Mouse (Mus musculus): ENCODE measurements around the gene Ctnna3.
"Not testable (repeated sequence)": the region's sequence is repeated elsewhere in the genome, so short reads cannot be mapped to it uniquely, and the experiment has no call there.

Gene Ctnna3

GRCm38 (mm10) chr10:64086183-64086566 lies 656.3 kb downstream of the Ctnna3 start:
- peak; percentile 16 to 49 for DNase-seq

DNA sequence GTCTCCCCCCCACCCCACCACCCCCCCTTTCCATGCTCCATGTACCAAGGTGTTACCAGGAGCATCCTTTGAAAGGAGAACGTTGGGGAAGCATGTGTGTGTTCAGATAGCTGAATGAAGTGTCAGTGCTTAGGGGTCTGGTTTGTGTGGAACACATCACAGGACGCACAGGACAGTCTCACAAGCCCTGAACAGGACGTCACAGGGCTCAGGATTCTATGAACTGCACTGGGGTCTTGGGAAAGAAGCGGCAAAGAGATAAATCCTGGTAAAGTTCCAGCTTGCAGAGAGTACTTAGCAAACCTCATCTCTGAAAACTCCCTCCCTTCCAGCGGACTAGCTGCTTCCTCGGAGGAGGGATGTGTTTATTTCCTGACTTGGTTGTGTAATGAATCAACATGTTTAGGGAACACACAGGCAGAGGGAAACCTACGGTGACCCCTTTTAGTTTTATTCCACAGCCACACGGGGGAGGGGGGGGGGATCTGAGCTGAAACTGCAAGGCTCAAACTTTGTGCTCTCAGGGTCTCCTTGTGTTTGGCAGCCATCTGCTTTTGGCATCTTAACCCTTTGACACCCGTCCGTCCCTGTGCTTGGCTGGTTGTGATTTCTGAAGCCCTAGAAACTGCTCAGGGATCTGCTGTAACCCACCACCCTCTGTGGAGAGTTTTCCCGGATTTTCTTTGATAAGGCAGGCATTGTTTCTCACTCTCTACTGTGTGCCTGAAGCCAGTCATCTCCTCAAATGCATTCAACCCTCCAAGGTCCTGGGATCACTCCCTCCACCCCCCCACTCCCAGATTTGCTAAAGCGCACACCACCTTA lies 656.9 kb downstream of the Ctnna3 start:
- peak; percentile 22 to 58 for DNase-seq

DNA sequence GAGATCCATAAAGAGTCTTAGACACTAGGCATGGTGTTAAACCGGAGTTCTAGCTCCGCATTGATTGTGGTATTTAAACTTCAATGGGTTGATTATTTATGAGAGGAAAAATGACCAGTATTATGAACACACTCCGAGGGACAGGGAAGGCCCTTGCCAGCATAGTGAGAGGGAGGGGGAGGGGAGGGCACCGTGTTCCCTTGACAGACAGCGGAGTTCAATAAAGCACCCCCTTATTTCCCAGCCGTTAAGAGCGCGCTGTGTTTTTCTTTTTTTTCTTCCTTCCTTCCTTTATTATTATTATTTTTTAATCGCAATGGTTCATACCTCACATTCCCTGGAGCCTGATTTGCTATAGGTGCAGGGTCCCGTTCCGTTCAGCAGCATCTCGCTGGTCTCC lies 657.6 kb downstream of the Ctnna3 start:
- DNase-seq, result peak; percentile 48 to 53

DNA sequence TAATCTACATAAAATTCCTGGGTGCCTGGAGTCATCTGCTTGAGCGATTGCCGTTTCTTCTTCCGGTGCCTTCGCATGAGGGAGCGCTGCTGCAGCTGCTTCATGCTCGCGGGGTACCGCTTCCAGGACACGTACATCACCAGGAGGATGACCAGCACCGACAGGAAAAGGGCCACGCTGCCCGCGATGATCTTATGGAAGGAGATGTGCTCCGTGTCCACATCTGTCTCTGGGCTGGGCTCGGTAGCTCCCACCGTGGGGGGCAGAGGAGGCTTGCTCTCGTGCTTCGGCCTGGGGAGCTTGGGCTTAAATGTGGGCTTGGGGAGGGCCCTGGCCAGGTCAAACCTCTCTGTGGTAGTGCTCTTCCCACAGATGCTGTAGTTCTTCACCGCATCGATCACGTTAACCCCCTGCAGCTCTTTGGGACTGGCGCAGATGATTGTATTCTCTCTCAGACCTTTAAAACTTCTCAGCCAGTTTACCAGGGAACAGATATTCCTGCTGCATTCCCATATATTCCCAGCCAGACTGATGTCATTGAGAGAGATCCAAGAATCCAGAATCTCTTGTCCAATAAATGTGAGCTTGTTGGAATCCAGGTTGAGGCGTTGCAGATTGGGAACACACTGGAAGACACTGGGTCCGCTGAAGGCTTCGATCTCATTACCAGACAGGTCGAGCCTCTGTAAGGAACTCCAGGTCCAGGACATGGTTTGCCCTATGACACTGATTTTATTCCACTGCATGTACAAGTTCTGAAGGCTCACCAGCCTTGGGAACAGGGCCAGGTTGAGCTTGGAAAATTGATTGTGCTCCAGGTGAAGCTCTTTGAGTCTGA lies 658.3 kb downstream of the Ctnna3 start:
- peak; percentile 56 to 72 for DNase-seq

DNA sequence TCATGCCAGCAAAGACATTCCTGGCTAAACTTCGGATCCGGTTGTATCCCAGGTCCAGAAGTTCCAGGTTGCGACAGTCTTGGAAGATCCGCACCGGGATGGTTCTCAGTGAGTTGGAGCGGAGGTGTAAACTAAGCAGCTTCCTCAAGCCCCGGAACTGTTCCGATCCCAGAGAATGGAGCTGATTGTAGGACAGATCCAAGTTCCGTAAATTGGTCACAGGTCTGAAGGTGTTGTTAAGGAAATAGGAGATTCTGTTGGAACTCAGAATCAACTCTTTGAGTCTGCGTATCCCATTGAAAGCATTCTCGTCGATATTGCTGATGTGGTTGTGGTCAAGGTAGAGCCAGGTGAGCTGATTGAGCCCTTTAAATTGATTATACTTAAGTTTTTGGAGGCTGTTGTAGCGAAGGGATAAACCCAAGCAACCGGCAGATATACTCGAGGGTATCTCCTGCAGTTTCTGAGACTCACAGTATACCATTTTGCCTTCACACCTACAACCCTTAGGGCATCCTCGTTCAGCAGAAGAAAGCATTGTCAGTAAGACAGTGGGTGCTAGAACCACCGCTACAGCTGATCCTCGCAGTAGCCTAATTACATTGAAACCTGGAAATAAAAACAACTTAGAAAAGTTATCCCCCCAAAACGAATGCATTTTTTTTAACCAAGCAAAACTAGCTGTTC lies 659.0 kb downstream of the Ctnna3 start:
- peak in 1 of 2 experiments; percentile 5 for DNase-seq

DNA sequence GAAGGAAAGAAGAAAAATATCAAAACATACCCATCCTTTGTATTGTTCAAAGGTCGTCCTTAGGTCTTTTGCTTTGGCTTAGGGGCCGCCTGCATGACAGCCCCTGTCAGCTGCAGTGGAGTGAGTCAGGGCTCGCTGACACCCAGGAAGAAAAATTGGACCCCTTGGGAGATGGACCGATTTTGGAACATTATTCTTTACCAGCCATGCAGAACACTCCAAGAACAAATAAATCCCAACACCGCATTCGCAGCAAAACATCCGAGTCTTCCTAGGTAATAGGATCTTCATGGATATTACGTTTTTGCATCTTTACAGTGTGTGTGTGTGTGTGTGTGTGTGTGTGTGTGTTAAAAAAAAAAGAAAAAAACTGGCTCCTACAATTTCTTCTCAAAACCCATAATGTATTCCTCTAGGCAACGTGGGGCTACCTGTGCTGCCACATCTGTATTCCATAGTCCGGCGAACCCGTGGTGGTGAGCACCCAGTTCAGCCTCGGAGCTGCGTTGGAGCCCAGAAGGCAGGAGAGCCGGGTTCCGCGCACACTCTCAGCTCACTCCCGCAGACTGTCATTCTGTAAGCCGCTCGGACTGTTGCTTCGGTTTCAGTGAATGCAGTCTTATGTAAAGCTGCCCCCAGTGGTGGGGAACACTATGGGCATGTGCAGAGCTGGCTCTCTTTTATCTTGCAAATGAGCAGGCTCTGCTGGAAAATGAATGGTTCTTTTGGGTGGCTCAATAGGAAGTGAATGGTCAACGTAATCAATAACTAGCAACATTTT lies 660.0 kb downstream of the Ctnna3 start, which contains the start of gene Lrrtm3:
Gene Lrrtm3 (minus strand): TSS at position 598 of the 781 bp plus-strand sequence.
- peak; percentile 88 to 93 for DNase-seq

DNA sequence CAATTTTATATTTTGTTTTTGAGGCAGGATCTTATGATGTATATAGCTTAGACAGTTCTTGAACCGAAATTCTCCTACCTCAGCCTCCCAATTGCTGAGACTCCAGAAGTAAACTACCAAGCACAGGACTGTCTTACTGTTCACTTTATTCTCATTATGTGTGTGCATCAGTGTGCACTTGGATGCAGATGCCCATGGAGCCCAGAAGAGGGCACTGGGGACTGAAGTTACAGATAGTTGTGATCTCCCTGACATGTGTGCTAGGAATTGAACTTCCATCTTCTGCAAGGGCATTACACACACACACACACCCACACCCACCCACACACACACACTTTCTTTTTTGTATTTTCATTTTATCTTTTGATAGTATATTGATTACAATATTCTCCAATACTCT lies 666.6 kb downstream of the Ctnna3 start:
- no peak for DNase-seq

DNA sequence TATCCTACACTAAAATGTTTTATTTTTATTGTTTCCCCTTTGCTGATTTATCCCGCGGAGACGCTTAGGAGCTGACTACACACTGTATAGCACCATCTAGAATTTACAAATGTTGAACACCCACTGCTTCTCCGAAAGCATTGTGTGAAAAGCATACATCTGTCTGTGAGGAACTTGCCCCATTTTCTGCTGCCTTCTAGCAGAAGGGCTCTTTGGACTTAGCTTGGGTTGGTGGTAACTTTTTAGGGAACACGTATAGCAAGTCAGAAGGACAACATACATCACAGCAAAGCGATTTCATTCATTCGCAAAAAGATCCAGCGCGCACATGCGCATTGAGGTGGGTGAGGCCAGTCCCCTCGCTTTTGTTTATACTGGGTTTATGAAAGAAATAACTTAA lies 685.3 kb downstream of the Ctnna3 start:
- no peak for DNase-seq

DNA sequence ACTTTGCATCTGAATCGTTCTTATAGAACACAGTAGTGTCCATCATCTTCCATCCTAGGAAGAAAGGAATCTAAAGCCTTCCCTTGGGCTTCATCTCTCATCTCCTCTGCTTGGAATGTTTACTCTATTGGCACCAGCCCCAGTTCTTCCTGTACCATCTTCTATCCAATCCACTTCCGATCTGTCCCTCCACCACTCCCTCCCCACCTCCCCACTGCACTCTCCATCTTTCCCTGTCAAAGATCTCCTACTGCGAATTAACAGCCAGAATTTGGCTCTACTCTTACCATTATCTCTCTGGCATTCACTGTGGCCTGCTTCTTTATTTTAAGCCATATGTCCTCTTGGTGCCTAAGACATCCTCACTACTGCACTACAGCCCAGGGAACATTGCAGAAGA lies 688.9 kb downstream of the Ctnna3 start:
- DNase-seq, result peak; percentile 44 to 64

GRCm38 (mm10) chr10:64130397-64131150 lies 700.7 kb downstream of the Ctnna3 start:
- peak; percentile 80 to 83 for DNase-seq

DNA sequence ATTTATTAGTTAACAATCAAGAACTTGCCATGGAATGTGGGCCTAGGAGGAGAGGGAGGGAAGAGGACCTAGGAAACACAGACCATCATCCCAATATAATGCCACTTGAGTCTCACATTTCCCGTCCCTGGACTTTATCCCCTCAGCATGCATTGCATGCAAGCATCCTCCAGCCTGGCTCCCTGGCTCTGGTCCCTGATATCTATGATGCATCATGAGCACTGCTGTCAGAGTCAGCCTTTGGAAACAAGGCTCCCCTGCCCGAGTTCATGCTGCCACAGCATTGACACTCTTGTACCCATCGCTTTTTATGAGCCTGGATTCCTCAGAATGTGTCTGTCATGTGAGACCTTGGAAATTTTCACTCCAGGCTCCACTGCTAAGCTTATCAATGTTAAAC lies 703.6 kb downstream of the Ctnna3 start:
- peak in 1 of 2 experiments; percentile 19 for DNase-seq

DNA sequence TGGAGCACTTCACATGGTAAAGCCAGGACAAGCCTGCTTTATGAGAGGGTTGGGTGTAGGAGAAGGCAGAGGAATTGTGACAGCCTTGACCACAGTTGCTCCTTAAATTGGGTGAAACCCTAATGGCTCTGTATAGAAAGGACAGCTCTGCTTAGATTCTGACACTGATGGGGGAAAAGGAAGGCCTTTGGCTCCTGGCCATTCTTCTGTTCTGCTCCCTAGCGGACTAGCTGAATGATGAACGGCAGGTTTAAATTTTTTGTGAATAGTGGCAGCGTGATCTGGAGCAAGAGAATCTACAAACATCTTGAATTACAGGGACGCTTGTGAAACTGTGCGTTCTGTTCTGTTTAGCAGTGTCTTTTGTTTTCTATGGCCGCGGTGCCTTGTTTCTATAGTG lies 705.6 kb downstream of the Ctnna3 start:
- DNase-seq, result no peak

GRCm38 (mm10) chr10:64146511-64146910 lies 716.6 kb downstream of the Ctnna3 start:
- DNase-seq, result no peak

DNA sequence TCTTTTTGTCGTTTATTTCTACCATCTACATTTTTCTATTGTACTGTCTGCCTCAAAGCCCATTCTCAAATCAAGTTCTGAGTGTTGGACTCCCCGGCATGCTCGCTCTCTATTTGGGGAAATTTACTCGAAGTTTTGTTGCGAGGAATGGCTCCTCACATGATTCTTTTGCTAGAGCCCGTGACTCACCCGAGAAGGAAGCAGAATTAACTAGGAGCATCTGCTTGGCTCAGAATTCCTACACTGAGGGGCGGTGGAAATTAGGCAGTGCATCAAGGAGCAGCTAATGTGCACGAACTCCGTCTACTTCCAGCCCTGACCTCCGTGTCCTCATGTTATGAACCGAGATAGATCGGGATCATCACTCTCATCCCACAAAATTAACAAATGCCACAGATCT lies 751.8 kb downstream of the Ctnna3 start:
- DNase-seq, result no peak

GRCm38 (mm10) chr10:64182731-64183130 lies 752.8 kb downstream of the Ctnna3 start:
- no peak for DNase-seq

- no peak for DNase-seq
Measured at GRCm38 (mm10) chr10:64188046-64188445, 758.1 kb downstream of the Ctnna3 start.

DNA sequence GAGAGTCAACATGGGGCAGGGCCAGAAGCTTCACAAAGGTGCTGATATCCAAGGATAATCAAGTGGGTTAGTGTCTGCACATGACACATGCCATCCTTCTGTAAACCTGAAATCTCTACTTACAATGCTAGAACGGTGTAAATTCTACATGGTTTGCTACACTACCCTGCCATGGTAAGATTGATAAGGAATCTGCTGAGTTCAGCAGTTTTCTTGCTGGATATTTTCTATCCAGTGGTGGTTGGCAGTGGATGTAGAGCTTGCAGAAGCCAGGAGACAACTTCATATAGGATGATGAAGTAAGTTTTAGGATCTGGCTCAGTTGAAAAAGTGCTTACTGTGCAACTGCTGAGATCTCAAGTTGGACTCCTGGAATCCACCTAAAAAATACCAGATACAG lies 767.7 kb downstream of the Ctnna3 start:
- no peak for DNase-seq

DNA sequence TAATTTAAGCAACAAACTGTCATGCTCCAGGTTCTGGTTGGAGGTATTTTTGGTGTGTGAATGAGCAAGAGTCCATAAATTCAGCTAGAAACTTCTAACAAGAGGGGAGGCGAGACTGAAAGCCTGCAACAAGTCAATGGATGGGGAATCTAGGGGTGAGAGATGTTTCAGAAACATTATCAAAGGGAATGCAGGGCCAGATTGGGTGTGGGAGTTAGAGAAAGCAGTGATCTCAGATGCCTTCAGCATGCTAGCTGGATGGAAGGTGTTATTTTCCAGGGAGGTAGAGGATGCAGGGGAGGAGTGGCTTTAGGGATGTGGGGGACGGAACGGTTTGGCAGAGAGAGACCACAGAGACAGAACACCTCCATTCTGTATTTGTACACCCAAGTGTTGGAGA lies 785.7 kb downstream of the Ctnna3 start:
- DNase-seq, result no peak

- DNase-seq, result no peak
Measured at GRCm38 (mm10) chr10:64223023-64223422, 793.1 kb downstream of the Ctnna3 start.

DNA sequence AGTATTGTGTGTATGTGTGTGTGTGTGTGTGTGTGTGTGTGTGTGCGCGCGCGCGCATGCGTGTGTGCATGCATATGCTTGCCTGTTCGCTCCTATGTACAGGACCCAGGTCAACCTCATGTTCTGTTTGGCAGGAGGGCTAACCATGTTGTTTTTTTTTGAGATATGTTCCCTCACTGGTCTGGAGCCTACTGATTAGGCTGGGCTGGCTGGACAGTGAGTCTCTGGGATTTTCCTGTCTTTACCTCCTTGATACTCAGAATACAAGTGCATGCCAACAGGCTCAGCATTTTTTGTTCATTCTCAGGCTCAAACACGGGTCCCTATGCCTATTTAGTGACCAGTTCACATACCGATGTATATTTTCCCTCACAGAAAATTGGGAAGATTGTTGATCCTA lies 794.1 kb downstream of the Ctnna3 start:
- no peak for DNase-seq

DNA sequence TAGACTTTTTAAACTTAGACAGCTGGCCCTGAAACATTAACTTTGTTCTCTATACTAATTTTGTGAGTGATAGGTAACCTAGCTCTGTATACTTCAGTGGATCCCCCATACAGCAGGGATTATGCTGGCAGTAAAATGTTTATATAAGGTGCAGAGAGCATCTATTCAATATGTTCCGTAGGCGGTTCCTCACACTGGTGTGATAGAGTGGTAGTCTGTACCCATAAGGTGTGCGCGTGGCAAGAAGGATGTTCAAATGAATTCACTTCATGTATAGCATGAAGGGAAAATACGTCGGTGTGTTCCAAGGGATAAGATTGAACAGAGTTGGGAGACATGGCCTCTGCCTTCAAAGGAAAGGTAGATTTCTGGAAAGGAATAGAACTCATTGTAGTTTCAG lies 794.5 kb downstream of the Ctnna3 start:
- DNase-seq, result no peak

DNA sequence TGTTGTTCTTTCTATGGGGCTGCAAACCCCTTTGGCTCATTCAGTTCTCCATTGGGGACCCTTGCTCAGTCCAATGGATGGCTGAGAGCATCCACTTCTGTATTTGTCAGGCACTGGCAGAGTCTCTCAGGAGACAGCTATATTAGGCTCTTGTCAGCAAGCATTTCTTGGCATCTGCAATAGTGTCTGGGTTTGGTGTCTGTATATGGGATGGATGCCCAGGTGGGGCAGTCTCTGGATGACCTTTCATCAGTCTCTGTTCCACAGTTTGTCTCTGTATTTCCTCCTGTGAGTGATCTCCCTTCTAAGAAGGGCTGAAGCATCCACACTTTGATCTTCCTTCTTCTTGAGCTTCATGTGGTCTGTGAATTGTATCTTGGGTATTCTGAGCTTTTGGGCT lies 795.9 kb downstream of the Ctnna3 start:
- not testable (repeated sequence) for DNase-seq

Measured in cerebellum, postnatal 36 days (tissue).